Mouse (Mus musculus) brain, adult 2 months (tissue): ENCODE results near the gene Zmym2.

Experiments used
- DNase-seq: peaks from one replicate; pipeline ENCODE4 v3.0.0; 2011; ENCODE audit warnings: low read depth, low spot score

The Zmym2 gene

GRCm38 (mm10) chr14:56918532-56918931 lies 32.1 kb downstream of the Zmym2 start:
- DNase-seq, result peak; percentile 42

GRCm38 (mm10) chr14:56935481-56935880 lies 49.0 kb downstream of the Zmym2 start:
- DNase-seq, result no peak

GRCm38 (mm10) chr14:56939903-56940302 lies 53.5 kb downstream of the Zmym2 start:
- no peak for DNase-seq

- no peak for DNase-seq
Measured at GRCm38 (mm10) chr14:56952928-56953327, 66.5 kb downstream of the Zmym2 start.

GRCm38 (mm10) chr14:56954393-56954792 lies 67.9 kb downstream of the Zmym2 start:
- no peak for DNase-seq

- DNase-seq, result peak; percentile 58
Measured at GRCm38 (mm10) chr14:56963969-56964734, 77.7 kb downstream of the Zmym2 start.

- DNase-seq, result no peak
Measured at GRCm38 (mm10) chr14:56969653-56970052, 83.2 kb downstream of the Zmym2 start.

- DNase-seq, result no peak
Measured at GRCm38 (mm10) chr14:56970160-56970559, 83.7 kb downstream of the Zmym2 start.

GRCm38 (mm10) chr14:56978045-56978655 lies 91.7 kb downstream of the Zmym2 start:
- DNase-seq, result no peak

GRCm38 (mm10) chr14:56988621-56989020 lies 102.2 kb downstream of the Zmym2 start:
- no peak for DNase-seq
